Mouse (Mus musculus) left cerebral cortex, postnatal 4 days (tissue): ENCODE measurements around the gene Arf4. TPM values are rescaled to one million over a fixed set of nuclear protein-coding genes. Genes with fewer than 3 reads are reported as not detected.

Source experiments
- DNase-seq: peaks from one replicate; pipeline ENCODE4 v3.0.0-alpha.2; 2022
- intact Hi-C: fragments of 180-260 bp; cut with DNase I; formaldehyde crosslinking; loops from one replicate; pipeline ENCODE4 v1.15.1; 2025
- total RNA-seq, 2 experiments: library from RNA; stranded (reverse); gene quantifications; 2 replicates each; pipeline ENCODE4 v1.2.3; 2021

The Arf4 gene
- 100 to 1,000 TPM; 212 to 232 TPM for total RNA-seq

- intact Hi-C loops, result loop anchor here (10.0 kb wide), 1 partner anchor 63 kb away; the partner anchor contains the start of gene Dennd6a
- DNase-seq, result peak; percentile 98
Measured at GRCm38 (mm10) chr14:26637851-26638707, at the start of gene Arf4. Gene Arf4 (plus strand): TSS chr14:26638074.

GRCm38 (mm10) chr14:26591353-26591752 lies 46.5 kb upstream of the Arf4 start:
- intact Hi-C loops, result no loop called here
- DNase-seq, result no peak

- no peak for DNase-seq
- intact Hi-C loops, result no loop called here
Measured at GRCm38 (mm10) chr14:26593281-26593895, 44.5 kb upstream of the Arf4 start.

GRCm38 (mm10) chr14:26595167-26595566 lies 42.7 kb upstream of the Arf4 start:
- DNase-seq, result no peak
- intact Hi-C loops, result no loop called here

GRCm38 (mm10) chr14:26595695-26596365 lies 42.0 kb upstream of the Arf4 start:
- no peak for DNase-seq
- intact Hi-C loops, result no loop called here

GRCm38 (mm10) chr14:26605354-26605753 lies 32.5 kb upstream of the Arf4 start:
- no peak for DNase-seq
- intact Hi-C loops, result no loop called here

GRCm38 (mm10) chr14:26609674-26610073 lies 28.2 kb upstream of the Arf4 start:
- intact Hi-C loops, result loop anchor here (10.0 kb wide), 1 partner anchor 125 kb away; no protein-coding TSS in a partner anchor

GRCm38 (mm10) chr14:26610689-26611088 lies 27.2 kb upstream of the Arf4 start:
- intact Hi-C loops, result loop anchor here (10.0 kb wide), 1 partner anchor 126 kb away; no protein-coding TSS in a partner anchor
- no peak for DNase-seq

More at GRCm38 (mm10) chr14:26609674-26610073, 28.2 kb upstream of the Arf4 start:
- DNase-seq, result no peak

GRCm38 (mm10) chr14:26625301-26625700 lies 12.6 kb upstream of the Arf4 start:
- intact Hi-C loops, result loop anchor here (10.0 kb wide), 1 partner anchor 320 kb away; no protein-coding TSS in a partner anchor
- DNase-seq, result no peak

- DNase-seq, result no peak
- intact Hi-C loops, result loop anchor here (10.0 kb wide), 1 partner anchor 318 kb away; no protein-coding TSS in a partner anchor
Measured at GRCm38 (mm10) chr14:26626605-26627140, 11.2 kb upstream of the Arf4 start.

GRCm38 (mm10) chr14:26637025-26637850 lies 636 bp upstream of the Arf4 start:
- intact Hi-C loops, result loop anchor here (10.0 kb wide), 1 partner anchor 62 kb away; the partner anchor contains the start of gene Dennd6a
- DNase-seq, result peak; percentile 11

GRCm38 (mm10) chr14:26638708-26639084 lies 822 bp downstream of the Arf4 start:
- intact Hi-C loops, result loop anchor here (10.0 kb wide), 1 partner anchor 64 kb away; the partner anchor contains the start of gene Dennd6a
- DNase-seq, result peak; percentile 36

- intact Hi-C loops, result loop anchor here (10.0 kb wide), 1 partner anchor 64 kb away; the partner anchor contains the start of gene Dennd6a
- no peak for DNase-seq
Measured at GRCm38 (mm10) chr14:26639251-26639650, 1.4 kb downstream of the Arf4 start.

GRCm38 (mm10) chr14:26639961-26640360 lies 2.1 kb downstream of the Arf4 start:
- DNase-seq, result peak; percentile 5
- intact Hi-C loops, result loop anchor here (10.0 kb wide), 1 partner anchor 65 kb away; the partner anchor contains the start of gene Dennd6a

- intact Hi-C loops, result no loop called here
- no peak for DNase-seq
Measured at GRCm38 (mm10) chr14:26643006-26643624, 5.2 kb downstream of the Arf4 start.

GRCm38 (mm10) chr14:26645989-26646650 lies 8.2 kb downstream of the Arf4 start:
- intact Hi-C loops, result no loop called here
- peak; percentile 50 for DNase-seq

GRCm38 (mm10) chr14:26647811-26648210 lies 9.9 kb downstream of the Arf4 start:
- intact Hi-C loops, result no loop called here
- no peak for DNase-seq

GRCm38 (mm10) chr14:26651901-26652300 lies 14.0 kb downstream of the Arf4 start:
- intact Hi-C loops, result loop anchor here (10.0 kb wide), 1 partner anchor 303 kb away; no protein-coding TSS in a partner anchor
- DNase-seq, result no peak
